Mouse (Mus musculus) neural tube, embryonic 11.5 days (tissue): ENCODE results near the gene Prkaca. TPM values are rescaled to one million over a fixed set of nuclear protein-coding genes. Genes with fewer than 3 reads are reported as not detected.

ENCODE experiments used
- ATAC-seq: fragments of 200-750 bp; cut with Nextera tagmentation; 2 replicates; pipeline ENCODE4 v1.8.0; 2017; ENCODE audit warnings: moderate number of reproducible peaks, mild to moderate bottlenecking, moderate TSS enrichment, moderate library complexity; ENCODE audit not compliant: insufficient read depth, low FRiP score, low TSS enrichment
- DNase-seq: peaks from one replicate; pipeline ENCODE4 v3.0.0-alpha.2; 2015; ENCODE audit warnings: low spot score
- H3K27ac ChIP-seq: fragments of 300-500 bp; sonication (generic); 2 replicates; pipeline ENCODE4 v1.5.1; 2014; ENCODE audit warnings: low read depth, mild to moderate bottlenecking, low read length
- H3K27me3 ChIP-seq: fragments of 300-500 bp; sonication (generic); 2 replicates; pipeline ENCODE4 v1.6.1; 2014; ENCODE audit warnings: mild to moderate bottlenecking, low read length, mixed read lengths; ENCODE audit not compliant: control insufficient read depth, insufficient read depth
- H3K36me3 ChIP-seq: fragments of 300-500 bp; sonication (generic); 2 replicates; pipeline ENCODE4 v1.6.1; 2014; ENCODE audit warnings: mild to moderate bottlenecking, low read length, moderate library complexity, mixed read lengths; ENCODE audit not compliant: control insufficient read depth, insufficient read depth
- H3K4me1 ChIP-seq: fragments of 300-500 bp; sonication (generic); 2 replicates; pipeline ENCODE4 v1.6.1; 2014; ENCODE audit warnings: low read length, mixed read lengths; ENCODE audit not compliant: control insufficient read depth, insufficient read depth
- H3K4me2 ChIP-seq: fragments of 300-500 bp; sonication (generic); 2 replicates; pipeline ENCODE4 v1.6.1; 2014; ENCODE audit warnings: low read depth, mild to moderate bottlenecking, moderate library complexity
- H3K4me3 ChIP-seq: fragments of 300-500 bp; sonication (generic); 2 replicates; pipeline ENCODE4 v1.5.1; 2014; ENCODE audit warnings: low read depth, low read length
- H3K9ac ChIP-seq: fragments of 300-500 bp; sonication (generic); 2 replicates; pipeline ENCODE4 v1.6.1; 2014; ENCODE audit warnings: mild to moderate bottlenecking, low read length
- H3K9me3 ChIP-seq: fragments of 300-500 bp; sonication (generic); 2 replicates; pipeline ENCODE4 v1.6.1; 2016; ENCODE audit warnings: low read length; ENCODE audit not compliant: control insufficient read depth
- WGBS: fragments of 180-500 bp; shearing (Covaris S2); extraction: QIAGEN DNeasy Blood & Tissue Kit; methylation state at CpG from one replicate; pipeline ENCODE4 v1.1.7; 2014; 5-methylcytosine and 5-hydroxymethylcytosine counted together
- polyA plus RNA-seq: library from polyadenylated mRNA; unstranded; fragments of >200 nt; fragmentation: Nextera tagmentation; extraction: Ambion mirVana; gene quantifications from 2 replicates; pipeline ENCODE4 v1.2.1, GENCODE M21; 2014

The Prkaca gene
- polyA plus RNA-seq, 1 experiment from 2014 or later = 154 TPM

- DNase-seq = no peak
- peaks cover 33% of the 10 kb centered on the region for H3K27me3 ChIP-seq
- no peak overlapping the region for H3K4me3 ChIP-seq
- H3K4me2 ChIP-seq = no peak overlapping the region
- 56% methylated on average over 1 of the region's 1 CpGs for WGBS
- no peak for ATAC-seq
- H3K27ac ChIP-seq = no peak overlapping the region
- no peaks in the 10 kb centered on the region for H3K9me3 ChIP-seq
- H3K4me1 ChIP-seq = peaks cover 3% of the 10 kb centered on the region; the same call in 1 of the 2 replicates
- H3K36me3 ChIP-seq = no peaks in the 10 kb centered on the region
- no peak overlapping the region for H3K9ac ChIP-seq
These were observed 50.8 kb downstream of the Prkaca start for GRCm38 (mm10) chr8:84023631-84024030.

- Histone ChIP-seq H3K9ac (no peak overlapping the region), H3K27me3 (peaks cover 34% of the 10 kb centered on the region), H3K4me3 (no peak overlapping the region), H3K27ac (no peak overlapping the region), H3K4me2 (no peak overlapping the region), H3K36me3 (no peaks in the 10 kb centered on the region), H3K9me3 (no peaks in the 10 kb centered on the region), H3K4me1 (peaks cover 3% of the 10 kb centered on the region; the same call in 1 of the 2 replicates)
- WGBS = 9% methylated on average over 10 of the region's 10 CpGs
- no peak for ATAC-seq
- peak; percentile 69 for DNase-seq
These were observed 51.4 kb downstream of the Prkaca start for GRCm38 (mm10) chr8:84024171-84024570.

- Histone ChIP-seq H3K9ac (peak overlapping the region; percentile 56), H3K9me3 (no peaks in the 10 kb centered on the region), H3K4me1 (peaks cover 3% of the 10 kb centered on the region; the same call in 1 of the 2 replicates), H3K27ac (no peak overlapping the region), H3K4me3 (peak overlapping the region; percentile 43), H3K27me3 (peaks cover 34% of the 10 kb centered on the region), H3K4me2 (peak overlapping the region; percentile 72), H3K36me3 (no peaks in the 10 kb centered on the region)
- 1% methylated on average over 41 of the region's 41 CpGs for WGBS
- ATAC-seq = peak; percentile 78
- peak; percentile 82 for DNase-seq
These were observed 53.1 kb downstream of the Prkaca start for GRCm38 (mm10) chr8:84025863-84026262.

- Histone ChIP-seq H3K4me2 (no peak overlapping the region), H3K27ac (no peak overlapping the region), H3K4me3 (no peak overlapping the region), H3K36me3 (no peaks in the 10 kb centered on the region), H3K9ac (no peak overlapping the region), H3K4me1 (no peaks in the 10 kb centered on the region), H3K9me3 (no peaks in the 10 kb centered on the region), H3K27me3 (peaks cover 28% of the 10 kb centered on the region)
- DNase-seq = no peak
- ATAC-seq = no peak
- WGBS = 11% methylated on average over 10 of the region's 10 CpGs
These were observed 54.7 kb downstream of the Prkaca start for GRCm38 (mm10) chr8:84027449-84027848.

GRCm38 (mm10) chr8:84029272-84029671 lies 56.5 kb downstream of the Prkaca start:
- Histone ChIP-seq H3K9ac (no peak overlapping the region), H3K9me3 (no peaks in the 10 kb centered on the region), H3K4me1 (no peaks in the 10 kb centered on the region), H3K27me3 (peaks cover 28% of the 10 kb centered on the region), H3K4me2 (no peak overlapping the region), H3K36me3 (no peaks in the 10 kb centered on the region), H3K27ac (no peak overlapping the region), H3K4me3 (no peak overlapping the region)
- no peak for DNase-seq
- 88% methylated on average over 5 of the region's 5 CpGs for WGBS
- ATAC-seq = no peak

GRCm38 (mm10) chr8:84032777-84033176 lies 60.0 kb downstream of the Prkaca start:
- H3K9ac ChIP-seq = no peak overlapping the region
- DNase-seq (no peak), ATAC-seq (no peak)
- no peak overlapping the region for H3K4me2 ChIP-seq
- no peak overlapping the region for H3K4me3 ChIP-seq
- no peaks in the 10 kb centered on the region for H3K9me3 ChIP-seq
- H3K27ac ChIP-seq = no peak overlapping the region
- H3K36me3 ChIP-seq = no peaks in the 10 kb centered on the region
- no peaks in the 10 kb centered on the region for H3K4me1 ChIP-seq
- H3K27me3 ChIP-seq = 0 out of 2 replicates have a peak, but pooled peaks cover 6% of the 10 kb centered on the region
- WGBS = 76% methylated on average over 4 of the region's 4 CpGs

GRCm38 (mm10) chr8:84038015-84038414 lies 65.2 kb downstream of the Prkaca start:
- 80% methylated on average over 5 of the region's 5 CpGs for WGBS
- Histone ChIP-seq H3K9ac (no peak overlapping the region), H3K27ac (no peak overlapping the region), H3K4me3 (no peak overlapping the region), H3K4me1 (peaks cover 5% of the 10 kb centered on the region; the same call in 1 of the 2 replicates), H3K27me3 (peaks cover 21% of the 10 kb centered on the region), H3K9me3 (no peaks in the 10 kb centered on the region), H3K4me2 (no peak overlapping the region), H3K36me3 (no peaks in the 10 kb centered on the region)
- DNase-seq (no peak), ATAC-seq (no peak)

GRCm38 (mm10) chr8:84039050-84039449 lies 66.3 kb downstream of the Prkaca start:
- no peak overlapping the region for H3K9ac ChIP-seq
- H3K27ac ChIP-seq = no peak overlapping the region
- H3K9me3 ChIP-seq = no peaks in the 10 kb centered on the region
- H3K4me3 ChIP-seq = no peak overlapping the region
- H3K4me2 ChIP-seq = no peak overlapping the region
- H3K4me1 ChIP-seq = peaks cover 5% of the 10 kb centered on the region; the same call in 1 of the 2 replicates
- WGBS = 10% methylated on average over 5 of the region's 5 CpGs
- DNase-seq (peak; percentile 85), ATAC-seq (no peak)
- H3K36me3 ChIP-seq = no peaks in the 10 kb centered on the region
- peaks cover 31% of the 10 kb centered on the region for H3K27me3 ChIP-seq

- Histone ChIP-seq H3K4me3 (peak within 1 kb of the TSS; percentile 28), H3K4me2 (peak within 1 kb of the TSS; percentile 53), H3K27me3 (peaks cover 46% of the 10 kb centered on the region), H3K9me3 (no peaks in the 10 kb centered on the region), H3K36me3 (no peaks in the 10 kb centered on the region), H3K9ac (peak within 1 kb of the TSS; percentile 18; the same call in 1 of the 2 replicates), H3K4me1 (peaks cover 8% of the 10 kb centered on the region; the same call in 1 of the 2 replicates), H3K27ac (no peak within 1 kb of the TSS)
- peak; percentile 76 for DNase-seq
- ATAC-seq = peak; percentile 41; the same call in 1 of the 2 replicates
- 3% methylated on average over 40 of the region's 40 CpGs for WGBS
These were observed 69.5 kb downstream of the Prkaca start, which contains the start of gene Il27ra for GRCm38 (mm10) chr8:84042066-84042947. Il27ra (minus strand) TSS chr8:84042589.
